Mouse (Mus musculus): ENCODE data around the gene Sphk1. TPM values are rescaled to one million over a fixed set of nuclear protein-coding genes. Genes with fewer than 3 reads are reported as not detected.
A peak's percentile ranks its signal among the peaks of the same experiment; 100 is the strongest.

The Sphk1 gene
- total RNA-seq, 2 experiments from 2014 or later = 4.3 to 5.2 TPM

DNA sequence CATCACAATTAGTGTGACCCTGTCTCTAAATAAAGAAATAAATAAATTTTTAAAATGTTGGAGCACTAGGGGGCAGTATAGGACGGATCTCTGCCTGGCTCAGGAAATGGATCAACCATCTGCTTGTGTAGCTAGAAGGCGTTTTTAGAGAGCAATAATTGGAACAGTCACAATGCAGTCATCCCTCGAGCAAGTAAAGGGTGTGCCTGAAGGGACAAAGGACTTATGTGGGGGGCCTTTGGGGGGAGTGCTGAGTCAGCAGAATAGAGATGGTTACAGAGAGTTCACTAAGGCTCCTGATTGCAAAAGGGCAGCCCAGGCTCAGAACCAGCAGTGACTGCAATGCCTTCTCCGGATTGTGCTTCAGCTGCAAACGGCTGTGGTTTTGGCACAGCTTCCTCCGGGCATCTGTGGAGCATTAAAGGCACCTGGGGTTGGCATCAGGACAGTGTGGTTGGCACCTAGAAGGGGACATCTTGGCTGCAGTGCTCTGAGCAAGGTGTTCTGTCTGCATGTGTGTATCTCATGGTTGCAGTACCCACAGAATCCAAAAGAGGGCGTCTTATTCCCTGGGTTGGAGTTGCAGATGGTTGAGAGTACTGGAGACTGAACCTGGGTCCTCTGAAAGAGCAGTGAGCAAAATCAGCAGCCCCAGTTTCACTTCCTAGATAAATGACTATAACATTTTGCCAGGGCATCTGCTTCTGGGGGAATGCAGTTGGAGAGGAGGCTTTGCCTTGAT is 29.5 kb upstream of the Sphk1 start:
- no peak for DNase-seq (ENCODE audit: extremely low spot score in 1 of 2, low spot score in 2 of 2)
- intact Hi-C loops (cut with DNase I) = no loop called here

DNA sequence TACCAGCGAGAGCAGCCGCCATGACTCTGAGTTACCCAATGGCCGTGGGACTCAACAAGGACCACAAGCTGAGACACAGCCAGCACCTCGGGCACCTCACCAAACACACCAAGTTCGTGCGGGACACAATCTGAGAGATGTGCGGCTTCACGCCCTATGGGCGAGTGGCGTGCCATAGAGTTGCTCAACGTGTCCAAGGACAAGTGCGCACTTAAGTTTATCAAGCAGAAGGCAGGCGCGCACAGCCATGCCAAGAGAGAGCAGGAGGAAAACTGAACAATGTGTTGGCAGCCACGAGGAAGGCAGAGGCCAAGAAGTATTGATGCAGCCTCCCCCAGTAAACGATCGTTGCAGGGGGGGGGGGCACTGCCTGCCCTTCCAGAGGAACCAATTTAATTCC is 26.2 kb upstream of the Sphk1 start:
- intact Hi-C loops (cut with DNase I) = no loop called here
- no peak for DNase-seq (ENCODE audit: extremely low spot score in 1 of 2, low spot score in 2 of 2)

DNA sequence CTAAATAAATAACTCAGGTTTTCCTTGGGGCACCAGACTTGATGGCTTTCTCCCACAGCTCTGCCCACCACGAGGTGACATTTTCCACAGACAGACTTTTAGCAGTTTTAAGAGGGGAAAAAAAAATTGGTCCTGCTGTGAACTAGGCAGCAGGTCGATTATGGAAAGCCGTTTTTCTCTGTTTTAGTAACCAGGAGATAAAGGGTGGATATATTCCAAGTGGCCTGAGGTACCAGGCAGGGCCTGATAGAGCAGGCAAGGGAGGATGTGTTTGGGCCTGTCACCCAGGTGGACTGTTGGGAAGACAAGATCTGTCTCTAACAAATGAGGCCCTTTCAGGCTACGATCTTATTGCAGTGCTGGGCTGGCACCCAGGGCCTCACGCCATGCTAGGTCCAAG is 25.2 kb upstream of the Sphk1 start:
- no peak for DNase-seq (ENCODE audit: extremely low spot score in 1 of 2, low spot score in 2 of 2)
- intact Hi-C loops (cut with DNase I) = no loop called here

DNA sequence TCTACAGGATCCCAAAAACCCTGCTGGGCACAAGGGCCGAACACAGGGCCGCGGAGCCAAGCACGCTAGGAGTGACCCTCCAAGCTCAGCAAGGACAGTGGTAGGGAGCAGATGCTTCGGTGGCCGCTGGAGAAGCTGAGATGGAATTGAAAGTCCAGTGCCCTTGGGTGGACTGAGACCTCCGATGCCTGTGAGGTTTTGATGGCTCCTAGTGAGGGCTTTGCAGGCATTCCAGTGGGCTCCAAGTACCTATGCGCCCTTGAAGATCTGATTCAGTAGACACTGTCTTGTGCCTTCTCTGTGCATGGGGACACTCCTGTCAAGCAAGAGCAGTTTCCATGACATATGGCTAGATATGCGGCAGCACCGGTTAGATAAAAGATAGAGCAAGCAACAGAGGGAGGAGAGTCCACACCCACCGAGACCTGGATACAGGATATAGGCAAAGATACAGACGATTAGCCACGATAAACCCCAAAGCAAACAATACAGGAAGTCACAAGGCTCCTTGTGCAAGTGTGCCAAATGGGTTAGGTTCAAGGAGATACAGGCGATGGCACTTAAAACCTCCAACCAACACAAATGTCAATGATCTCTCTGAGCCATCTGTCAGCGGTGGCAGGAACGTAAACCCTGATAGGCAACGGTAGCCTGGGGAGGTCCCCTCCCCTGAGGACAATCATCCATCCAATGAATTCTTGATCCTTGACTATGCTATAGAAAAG is 24.4 kb upstream of the Sphk1 start:
- intact Hi-C loops (cut with DNase I) = no loop called here
- no peak for DNase-seq (ENCODE audit: extremely low spot score in 1 of 2, low spot score in 2 of 2)

DNA sequence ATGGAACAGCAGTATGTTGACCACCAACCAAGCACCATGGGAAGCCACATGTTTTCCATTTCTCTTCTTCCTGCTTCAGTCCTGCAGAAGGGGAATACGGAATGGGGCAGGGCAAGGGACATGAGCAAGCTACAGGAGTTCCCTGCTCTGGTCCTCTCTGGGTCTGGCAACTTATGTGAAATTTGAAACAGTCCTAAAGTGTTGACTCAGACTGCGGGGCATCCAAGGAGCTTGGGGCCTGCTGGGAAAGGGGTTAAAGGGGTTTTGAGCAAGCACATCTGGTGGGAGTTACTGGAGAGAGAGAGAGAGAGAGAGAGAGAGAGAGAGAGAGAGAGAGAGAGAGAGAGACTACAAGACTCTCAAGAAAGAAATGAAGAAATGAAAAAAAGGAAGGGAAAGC is 22.0 kb upstream of the Sphk1 start:
- DNase-seq (ENCODE audit: extremely low spot score in 1 of 2, low spot score in 2 of 2) = no peak
- intact Hi-C loops (cut with DNase I) = no loop called here

DNA sequence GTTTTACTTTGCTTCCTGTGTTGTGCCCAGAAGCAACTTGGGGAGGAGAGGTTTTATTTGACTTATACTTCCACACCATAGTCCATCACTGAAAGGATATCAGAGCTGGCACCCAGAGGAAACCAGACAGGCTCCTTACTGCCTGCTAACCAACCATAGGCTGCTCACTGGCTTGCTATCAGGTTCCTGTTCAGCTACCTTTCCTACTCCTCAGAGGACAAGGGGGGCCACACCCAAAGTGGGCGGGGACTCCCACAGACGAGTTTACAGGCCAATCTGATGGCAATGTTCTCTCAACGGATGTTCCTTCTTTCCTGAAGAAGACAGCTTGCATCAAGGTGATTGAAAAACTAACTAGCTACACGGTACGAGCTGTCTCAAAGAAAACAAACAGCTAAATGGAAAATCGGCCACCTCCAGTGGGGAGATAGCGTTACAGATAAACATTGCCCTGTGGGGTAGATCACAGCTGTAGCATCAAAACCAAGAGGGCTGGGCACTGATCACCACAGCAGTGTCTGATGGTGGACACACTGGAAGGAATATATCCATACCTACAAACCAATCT is 19.3 kb upstream of the Sphk1 start:
- DNase-seq (ENCODE audit: extremely low spot score in 1 of 2, low spot score in 2 of 2) = no peak
- intact Hi-C loops (cut with DNase I) = no loop called here

DNA sequence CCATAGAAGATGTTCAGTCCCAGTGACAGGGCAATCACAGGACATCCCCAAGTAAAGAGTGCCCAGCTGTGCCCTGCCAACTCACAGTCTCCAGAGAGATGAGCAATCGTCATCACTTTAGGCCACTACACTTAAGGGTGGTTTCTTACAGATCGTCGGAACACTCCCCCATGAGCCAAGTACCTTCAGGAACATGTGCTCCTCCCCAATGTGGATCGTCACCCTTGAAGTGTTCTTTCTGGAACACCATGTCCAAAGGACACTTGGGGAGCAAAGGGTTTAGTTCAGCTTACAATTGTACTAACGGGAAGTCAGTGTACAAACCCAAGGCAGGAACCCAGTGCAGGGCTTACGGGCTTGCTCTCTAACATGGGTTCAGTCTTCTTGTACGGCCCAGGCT is 18.6 kb upstream of the Sphk1 start:
- DNase-seq (ENCODE audit: extremely low spot score in 1 of 2, low spot score in 2 of 2) = no peak
- intact Hi-C loops (cut with DNase I) = no loop called here

DNA sequence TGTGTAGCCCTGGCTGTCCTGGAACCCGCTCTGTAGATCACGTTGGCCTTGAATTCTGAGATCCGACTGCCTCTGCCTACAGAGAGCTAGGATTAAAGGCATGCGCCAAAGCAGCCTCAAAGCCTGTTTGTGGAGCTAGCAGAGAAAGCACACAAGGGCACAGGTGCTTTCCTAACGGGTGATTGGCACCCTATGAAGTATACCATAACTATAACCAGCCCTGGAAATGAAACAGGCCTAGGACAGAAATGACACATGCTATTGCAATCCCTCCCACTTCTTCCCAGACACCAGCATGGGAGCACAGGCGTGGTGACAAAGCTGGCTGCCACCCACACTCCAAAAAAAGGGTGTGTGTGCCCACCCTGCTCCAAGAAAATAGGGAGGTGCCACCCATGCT is 17.7 kb upstream of the Sphk1 start:
- DNase-seq (ENCODE audit: extremely low spot score in 1 of 2, low spot score in 2 of 2) = no peak

DNA sequence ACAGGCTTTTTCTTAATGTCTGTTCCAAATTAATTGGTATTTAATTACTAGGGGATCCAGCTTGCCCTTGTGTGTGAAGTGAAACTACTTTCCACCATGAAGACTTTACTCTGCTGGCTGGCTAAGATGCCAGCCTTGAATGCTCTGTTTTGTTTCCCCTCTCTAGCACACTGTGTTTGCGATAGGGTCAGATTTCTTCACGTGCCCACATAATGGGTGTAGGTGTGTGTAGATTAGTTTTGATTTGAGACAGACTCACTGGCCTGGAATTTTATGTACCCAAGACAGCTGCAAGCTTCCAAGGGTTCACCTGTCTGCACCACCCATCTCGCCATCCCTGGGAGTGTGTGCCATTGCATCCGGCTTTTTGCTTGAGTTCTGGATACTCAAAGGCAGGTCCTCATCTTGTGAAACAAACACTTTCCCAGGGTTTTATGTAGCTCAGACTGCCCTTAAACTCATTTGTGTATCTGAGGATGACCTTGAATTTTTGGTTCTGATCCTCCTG is 17.1 kb upstream of the Sphk1 start:
- intact Hi-C loops (cut with DNase I) = no loop called here
- no peak for DNase-seq (ENCODE audit: extremely low spot score in 1 of 2, low spot score in 2 of 2)

More for the DNA sequence above, 17.7 kb upstream of the Sphk1 start:
- intact Hi-C loops (cut with DNase I) = no loop called here

DNA sequence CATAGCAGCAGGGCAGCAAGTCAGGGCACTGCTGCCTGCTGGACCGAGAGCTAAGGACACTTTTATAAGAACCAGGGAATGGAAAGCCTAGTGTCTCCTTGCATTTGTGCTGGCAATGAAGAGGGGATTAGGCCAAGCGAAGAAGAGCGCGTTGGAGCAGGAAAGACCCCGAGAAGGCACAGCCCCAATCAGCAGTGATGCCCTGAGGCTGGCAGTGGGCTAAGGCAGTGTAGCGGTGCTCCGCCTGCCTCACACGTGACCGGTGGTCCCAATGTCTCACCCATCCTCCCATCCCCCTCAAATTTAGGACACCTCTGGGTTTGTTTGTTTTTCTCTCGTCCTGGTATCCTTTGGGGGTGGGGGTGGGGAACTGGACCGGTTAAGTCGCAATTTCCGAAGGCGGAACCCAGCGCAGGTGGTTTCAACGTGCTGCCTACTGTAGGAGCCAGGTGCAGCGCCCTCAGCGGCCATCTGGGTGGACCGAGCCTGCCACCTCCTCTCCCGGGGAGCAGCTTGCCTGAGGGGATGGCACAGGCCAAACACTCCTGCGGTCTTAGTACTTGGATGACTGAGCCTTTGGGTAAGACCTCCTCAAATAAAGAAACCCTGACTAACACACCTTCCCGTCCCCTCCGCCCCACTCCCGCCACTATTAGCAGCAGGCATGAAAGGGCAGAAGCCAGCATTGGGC is 15.2 kb upstream of the Sphk1 start:
- intact Hi-C loops (cut with DNase I) = no loop called here
- no peak for DNase-seq (ENCODE audit: extremely low spot score in 1 of 2, low spot score in 2 of 2)

DNA sequence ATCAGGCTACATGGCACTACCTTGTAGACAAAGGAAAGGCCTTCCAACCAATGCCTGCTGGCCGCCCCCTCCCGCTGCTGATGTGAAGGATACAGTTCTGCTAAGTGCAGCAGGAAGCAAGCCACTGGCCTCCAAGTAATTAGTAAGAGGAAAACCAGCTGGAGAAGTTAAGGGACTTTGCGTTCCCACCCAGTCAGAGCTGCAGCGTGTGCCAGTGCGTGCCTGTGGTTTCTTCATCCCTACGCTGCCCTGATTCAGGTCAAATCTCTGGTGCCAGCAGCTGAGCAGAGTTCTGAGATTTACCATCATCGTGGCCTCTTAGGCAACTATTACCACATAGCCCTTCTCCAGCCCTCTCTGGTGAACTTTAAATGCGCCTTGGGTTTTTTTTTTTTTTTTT is 12.2 kb upstream of the Sphk1 start:
- intact Hi-C loops (cut with DNase I) = no loop called here
- DNase-seq (ENCODE audit: extremely low spot score in 1 of 2, low spot score in 2 of 2) = no peak

DNA sequence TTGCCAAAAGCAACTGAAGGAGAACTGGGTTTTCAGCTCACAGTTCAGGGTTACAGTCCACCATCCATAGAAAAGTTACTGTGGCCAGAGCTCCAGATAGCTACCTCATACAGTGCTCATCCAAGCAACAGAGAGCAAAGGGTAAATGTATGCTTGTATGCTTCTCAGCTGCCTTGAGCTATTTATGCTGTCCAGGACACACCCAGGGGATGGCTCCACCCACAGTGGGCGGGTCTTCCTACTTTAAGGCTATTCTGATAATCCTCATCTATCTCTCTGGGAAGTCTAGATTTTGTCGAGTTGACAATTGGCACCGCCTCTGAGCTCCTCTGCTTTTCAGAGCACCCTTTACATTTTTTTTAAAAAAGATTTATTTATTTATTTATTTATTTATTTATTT is 9.6 kb upstream of the Sphk1 start:
- intact Hi-C loops (cut with DNase I) = no loop called here
- no peak for DNase-seq (ENCODE audit: extremely low spot score in 1 of 2, low spot score in 2 of 2)

DNA sequence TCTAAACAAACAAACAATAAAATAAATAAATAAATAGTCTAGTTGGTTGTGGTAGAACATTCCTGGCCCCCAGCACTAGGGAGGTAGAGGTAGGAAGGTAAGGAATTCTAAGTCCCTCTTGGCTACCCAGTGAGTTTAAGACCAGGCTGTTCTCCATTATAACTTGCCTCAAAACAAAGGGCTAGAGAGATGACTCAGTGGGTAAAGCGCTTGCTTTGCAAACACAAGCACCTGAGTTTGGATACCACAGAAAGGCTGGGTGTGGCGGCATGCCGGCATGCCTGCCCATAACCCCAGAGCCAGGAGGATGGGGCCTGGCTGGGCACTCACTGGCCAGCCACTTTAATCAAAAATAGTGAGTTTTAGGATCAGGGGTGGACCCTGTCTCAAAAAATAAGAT is 8.7 kb upstream of the Sphk1 start:
- intact Hi-C loops (cut with DNase I) = no loop called here
- no peak for DNase-seq (ENCODE audit: extremely low spot score in 1 of 2, low spot score in 2 of 2)

DNA sequence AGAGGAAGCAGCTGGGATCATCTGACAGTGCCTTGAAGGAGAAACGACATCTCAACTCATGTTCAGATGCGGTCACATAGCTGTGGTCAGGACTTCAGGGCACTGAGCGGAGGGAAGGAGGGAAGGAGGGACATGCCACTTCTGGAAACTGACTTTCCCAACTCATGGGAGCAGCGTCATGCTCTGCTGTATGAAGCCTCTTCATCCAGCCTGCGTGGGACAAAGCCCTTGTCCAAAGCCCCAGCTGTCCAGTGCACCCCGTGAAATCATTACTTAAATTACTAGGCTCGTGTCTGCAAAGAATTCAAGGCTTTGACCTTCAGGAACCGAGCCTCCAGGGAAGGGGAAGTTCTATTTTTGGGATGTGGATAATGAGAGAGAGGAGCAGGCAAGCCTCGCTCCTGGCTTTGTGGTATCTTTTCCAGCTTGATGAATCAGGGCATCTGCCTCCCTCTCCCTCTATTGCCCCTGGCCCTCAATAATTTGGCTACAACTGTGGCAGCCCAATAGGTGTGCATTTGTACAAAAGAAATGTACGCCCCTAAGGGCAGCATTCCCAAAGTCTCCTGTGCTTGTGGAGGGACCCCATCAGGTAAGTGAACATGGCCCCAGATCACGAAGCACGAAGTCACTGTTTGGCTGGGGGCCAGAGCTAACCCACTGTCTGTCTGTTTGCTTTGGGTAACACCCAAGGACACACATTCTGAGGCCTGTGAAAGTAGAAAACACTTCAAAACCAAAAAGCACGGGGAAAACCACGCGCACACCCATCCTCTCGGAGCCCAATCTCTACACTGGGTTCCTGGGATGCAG is 7.6 kb upstream of the Sphk1 start:
- intact Hi-C loops (cut with DNase I) = no loop called here
- DNase-seq (ENCODE audit: extremely low spot score in 1 of 2, low spot score in 2 of 2) = peak in 1 of 2 experiments; percentile 45

DNA sequence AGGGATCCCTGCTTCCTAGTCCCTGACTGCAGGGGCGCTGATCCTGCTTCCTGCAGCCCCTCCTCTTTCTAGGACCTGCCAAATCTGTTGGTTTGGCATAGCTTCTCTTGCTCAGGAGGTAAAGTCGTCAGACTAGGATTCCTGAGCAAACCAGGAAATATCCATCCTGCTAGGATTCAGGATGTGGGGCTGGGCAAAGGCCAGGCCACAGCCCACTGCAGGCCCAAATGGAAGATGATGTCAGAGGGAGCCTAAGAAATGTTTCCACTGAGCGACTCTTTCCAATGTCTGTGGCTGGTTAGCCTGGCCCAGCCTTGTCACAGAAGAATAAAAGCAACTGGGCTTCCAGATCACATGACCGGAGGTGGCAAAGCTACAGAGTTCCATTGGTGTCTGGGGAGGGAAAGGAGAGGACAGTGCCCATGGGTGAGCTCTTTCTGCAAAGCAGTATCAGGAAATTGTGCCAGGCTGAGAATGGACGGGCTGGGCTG is 7.0 kb upstream of the Sphk1 start:
- intact Hi-C loops (cut with DNase I) = no loop called here
- no peak for DNase-seq (ENCODE audit: extremely low spot score in 1 of 2, low spot score in 2 of 2)

DNA sequence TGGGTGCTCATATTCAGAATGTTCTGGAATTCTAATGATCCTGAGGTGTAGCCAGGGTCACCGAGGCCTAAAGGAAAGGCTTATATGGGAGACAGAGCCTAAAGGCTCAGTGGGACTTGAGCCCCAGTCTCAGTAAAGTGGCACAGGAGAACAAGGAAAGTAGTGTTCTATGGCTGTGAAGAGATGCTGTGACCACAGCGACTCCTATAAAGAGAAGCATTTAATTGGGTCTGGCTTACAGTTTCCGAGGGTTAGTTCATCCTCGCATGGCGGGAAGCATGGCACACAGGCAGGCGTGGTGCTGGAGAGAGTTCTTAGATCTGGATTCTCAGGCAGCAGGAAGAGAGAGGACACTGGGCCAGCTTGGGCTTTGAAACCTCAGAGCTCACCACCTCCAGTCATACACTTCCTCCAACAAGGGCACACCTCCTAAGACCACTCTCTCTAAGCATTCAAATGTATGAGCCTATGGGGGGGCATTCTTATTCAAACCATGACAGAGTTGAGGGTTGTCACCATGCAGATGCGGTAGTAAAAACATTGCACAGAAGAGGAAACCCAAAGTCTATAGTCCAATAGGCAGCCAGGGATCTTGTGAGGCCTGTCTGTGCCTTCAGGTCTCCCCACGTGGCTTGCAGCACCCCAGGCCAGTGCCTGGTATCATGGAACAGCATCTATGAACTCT is 1.9 kb upstream of the Sphk1 start:
- intact Hi-C loops (cut with DNase I) = no loop called here
- DNase-seq (ENCODE audit: extremely low spot score in 1 of 2, low spot score in 2 of 2) = no peak

DNA sequence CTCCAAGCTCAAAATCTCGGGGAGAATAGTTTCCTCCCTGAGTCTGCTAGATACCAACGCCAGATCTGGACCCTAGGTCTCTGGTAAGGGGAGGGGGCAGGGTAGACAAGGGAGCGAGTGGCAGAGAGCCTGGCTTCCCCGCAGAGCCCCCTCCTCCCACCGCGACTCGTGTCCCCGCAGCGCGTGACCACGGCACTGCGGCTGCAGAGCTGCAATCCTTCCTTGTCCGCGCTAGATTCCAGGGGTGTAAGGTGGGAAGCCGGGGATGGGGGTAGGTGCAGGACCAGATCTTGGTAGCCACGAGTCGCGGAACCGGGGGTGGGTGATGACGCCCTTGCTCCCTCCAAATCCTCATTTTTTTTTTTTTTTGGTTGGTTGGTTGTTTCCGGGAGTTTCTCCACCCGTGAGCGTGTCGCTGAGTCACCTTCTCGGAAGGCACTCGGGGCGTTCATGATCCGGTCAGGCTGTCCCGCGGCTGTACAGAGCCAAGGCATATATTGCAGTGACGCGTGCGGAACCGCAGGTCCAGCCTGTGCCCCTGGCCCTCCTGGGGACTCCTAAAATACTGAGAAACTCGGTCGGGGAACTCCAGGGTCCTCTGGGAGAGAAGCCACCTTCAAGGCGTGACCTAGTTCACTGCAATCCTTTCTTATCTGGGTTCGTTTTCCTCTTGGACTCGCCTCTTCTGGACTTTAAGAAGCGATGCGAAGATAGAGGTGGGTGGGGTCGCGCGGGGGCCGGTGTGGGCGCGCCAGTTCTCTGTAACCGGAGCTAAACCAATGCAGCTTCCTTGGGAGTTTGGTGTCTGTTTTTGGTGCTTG is 856 bp downstream of the Sphk1 start:
- intact Hi-C loops (cut with DNase I) = loop anchor here (5.0 kb wide), 1 partner anchor 34 kb away; no protein-coding TSS in a partner anchor
- DNase-seq (ENCODE audit: extremely low spot score in 1 of 2, low spot score in 2 of 2) = no peak

All from left cerebral cortex, postnatal 10 days (tissue).